Mouse (Mus musculus) left cerebral cortex, postnatal 14 days (tissue): ENCODE data around the gene C5ar1. TPM values are rescaled to one million over a fixed set of nuclear protein-coding genes. Genes with fewer than 3 reads are reported as not detected.
A peak's percentile ranks its signal among the peaks of the same experiment; 100 is the strongest.
"Not testable (repeated sequence)": the region's sequence is repeated elsewhere in the genome, so short reads cannot be mapped to it uniquely, and the experiment has no call there.

Experiments used
- DNase-seq, 2 experiments: peaks; one replicate each; pipeline ENCODE4 v3.0.0; 2021 to 2022; ENCODE audit warnings: low spot score in 2 of 2, mixed read lengths in 1 of 2
- intact Hi-C: fragments of 180-260 bp; cut with DNase I; formaldehyde crosslinking; loops from one replicate; pipeline ENCODE4 v1.15.1; 2025
- total RNA-seq, 2 experiments: library from RNA; stranded (reverse); gene quantifications; 2 replicates each; pipeline ENCODE4 v1.2.3; 2021

The C5ar1 gene
- total RNA-seq, 2 experiments from 2014 or later: 0.70 to 1.7 TPM

DNA sequence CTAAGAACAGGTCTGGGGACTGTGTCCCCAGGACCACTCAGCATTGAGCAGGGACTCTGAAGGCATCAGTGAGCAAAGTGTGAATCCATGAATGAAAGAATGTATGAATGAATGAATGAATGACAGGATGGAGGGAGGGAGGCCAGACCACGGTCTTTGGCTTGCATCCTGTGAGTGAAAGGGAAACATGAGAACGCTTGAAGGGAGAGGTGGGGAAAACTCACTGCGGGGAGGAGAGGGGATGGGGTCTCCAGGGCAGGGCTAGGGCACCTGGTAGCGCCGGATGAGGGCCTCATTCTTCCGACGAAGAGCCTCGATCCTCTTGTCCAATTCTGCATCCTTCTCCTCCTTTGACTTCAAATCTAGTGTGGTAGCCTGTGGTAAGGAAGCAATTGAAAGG lies 24.7 kb upstream of the C5ar1 start:
- intact Hi-C loops: no loop called here
- DNase-seq: no peak

DNA sequence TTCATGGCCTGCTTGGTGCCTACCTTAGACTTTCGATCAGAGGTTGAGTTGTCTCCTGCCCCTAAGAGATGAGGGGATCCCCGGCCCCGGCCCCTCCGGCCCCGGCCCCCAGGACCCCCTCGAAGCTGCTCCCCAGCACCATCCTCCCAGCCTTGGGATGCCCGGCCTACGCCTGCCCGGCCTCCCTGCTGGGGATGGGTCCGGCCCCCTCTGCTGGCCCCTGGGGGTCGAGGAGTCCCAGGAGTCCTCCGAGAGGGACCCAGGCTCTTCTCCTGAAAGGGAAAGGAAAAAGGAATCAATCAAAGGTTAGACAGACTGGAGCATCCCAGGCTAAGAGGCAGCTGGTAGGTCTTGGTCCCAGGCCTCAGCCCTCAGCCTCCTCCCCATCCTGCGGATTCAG lies 23.0 kb upstream of the C5ar1 start:
- intact Hi-C loops: no loop called here
- DNase-seq: no peak

DNA sequence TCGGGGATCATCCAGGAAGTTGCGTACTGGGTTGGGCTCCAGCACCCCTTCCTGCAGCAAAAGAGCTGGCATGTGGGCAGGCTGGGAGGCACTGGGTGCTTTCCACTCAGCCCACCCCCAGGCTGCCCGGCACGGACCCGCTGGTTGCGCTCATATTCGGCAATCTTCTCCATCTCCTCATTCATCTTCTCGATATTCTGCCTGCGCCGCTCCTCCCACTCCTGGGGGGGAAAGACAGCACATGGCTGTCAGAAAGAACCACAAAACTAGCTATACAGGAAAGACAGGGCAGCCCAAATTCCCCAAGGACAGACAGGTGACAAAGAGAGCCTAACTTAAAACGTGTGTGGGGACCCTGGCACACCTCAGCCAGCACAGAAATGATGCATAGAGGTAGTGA lies 21.4 kb upstream of the C5ar1 start:
- intact Hi-C loops: no loop called here
- no peak for DNase-seq

DNA sequence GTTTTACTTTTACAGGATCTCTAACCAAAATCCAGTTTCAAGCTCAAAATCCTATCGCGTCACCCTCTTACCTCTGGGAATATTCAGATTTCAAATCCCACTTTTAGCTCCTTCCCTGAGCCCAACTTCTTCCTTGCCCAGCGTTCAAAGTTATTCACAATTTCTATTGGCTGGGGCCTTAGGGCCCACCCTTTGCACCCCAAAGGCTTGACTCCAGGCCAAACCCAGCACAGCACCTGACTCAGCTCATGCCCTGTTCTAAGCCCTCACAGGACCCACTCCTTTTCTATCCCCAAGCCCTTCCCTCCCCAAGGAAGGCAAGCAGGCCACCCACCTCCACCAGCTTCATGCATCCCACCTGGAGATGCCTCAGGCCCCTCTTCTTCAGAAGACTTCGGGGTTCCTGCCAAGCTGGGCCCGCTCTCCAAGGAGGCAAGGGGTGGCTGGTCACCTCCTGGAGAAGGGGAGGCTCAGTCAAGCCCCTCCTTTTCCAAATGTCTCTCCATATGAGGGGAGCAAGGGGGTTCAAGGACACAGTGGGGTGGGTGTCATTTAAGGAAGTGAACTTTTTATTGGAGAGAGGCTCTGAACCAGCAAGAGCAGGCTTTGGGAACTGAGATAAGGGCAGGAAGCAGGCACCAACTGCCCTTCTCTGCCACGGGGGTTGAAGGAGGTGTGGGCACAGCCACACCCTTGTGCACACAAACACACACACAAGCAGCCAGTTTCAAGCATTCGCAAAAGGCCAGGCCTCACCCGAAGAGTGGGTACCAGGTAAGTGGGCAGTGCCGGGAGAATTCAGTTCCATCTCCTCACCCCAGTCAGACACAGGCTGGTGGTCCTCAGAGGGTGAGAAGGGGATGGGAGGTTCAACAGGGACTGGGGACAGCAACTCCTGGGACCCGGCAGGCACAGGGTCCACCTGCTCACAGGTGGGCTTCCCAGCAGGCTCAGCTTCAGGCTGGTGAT lies 15.9 kb upstream of the C5ar1 start:
- DNase-seq: no peak
- intact Hi-C loops: no loop called here

DNA sequence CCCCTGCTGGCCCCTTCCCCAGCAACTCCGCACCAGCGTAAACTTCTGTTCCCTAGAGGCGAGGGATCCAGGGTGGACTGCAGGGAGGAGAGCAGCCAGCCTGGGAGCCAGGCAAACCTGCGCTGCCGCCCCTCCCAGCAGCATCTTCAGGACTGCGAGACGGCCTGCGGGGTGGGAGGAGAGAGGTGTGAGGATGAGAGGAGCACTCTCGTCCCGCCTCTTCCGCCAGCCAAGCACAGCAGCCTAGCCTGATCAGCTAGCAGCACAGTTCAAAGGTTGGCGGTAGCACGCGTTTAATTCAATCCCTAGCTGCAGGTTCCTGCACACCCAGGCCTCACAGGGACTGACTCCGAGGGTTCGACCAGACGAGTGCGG lies 14.4 kb upstream of the C5ar1 start:
- DNase-seq: peak in 1 of 2 experiments; percentile 59
- intact Hi-C loops: no loop called here

DNA sequence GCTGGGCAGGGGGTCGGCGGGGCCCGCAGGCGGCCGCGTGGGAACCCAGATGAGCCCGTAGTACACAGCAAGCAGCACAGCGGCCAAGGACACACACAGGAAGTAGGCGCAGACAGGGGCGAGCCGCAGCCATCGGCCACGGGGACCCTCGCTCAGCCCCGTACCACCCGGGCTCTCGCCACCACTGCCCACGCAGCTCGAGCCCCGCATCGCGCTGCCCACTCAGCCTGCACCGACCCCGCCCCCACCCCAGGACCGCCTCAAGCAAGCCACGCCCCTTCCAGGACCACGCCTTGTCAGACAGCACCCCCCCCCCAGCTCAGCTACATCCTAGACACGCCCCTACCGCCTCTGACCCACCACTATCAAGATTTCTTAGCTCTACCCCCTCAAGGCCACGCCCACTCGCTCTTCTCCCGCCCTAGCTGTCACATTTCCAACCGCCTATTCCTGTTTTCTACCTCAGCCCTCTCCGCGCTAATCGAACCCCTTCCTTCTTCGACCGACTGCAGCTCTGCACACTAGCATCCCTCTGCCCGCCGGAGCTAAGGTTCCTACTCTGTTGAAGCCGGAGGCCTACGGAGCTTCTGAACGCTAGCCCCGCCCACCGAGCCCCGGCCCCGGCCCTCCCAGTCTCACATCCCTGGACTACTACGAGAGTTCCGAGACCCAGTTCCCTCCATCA lies 13.9 kb upstream of the C5ar1 start, which contains the start of gene Inafm1:
Inafm1 (minus strand) TSS at position 537 of the 685 bp plus-strand sequence.
- peak; percentile 84 to 85 for DNase-seq
- intact Hi-C loops: no loop called here

DNA sequence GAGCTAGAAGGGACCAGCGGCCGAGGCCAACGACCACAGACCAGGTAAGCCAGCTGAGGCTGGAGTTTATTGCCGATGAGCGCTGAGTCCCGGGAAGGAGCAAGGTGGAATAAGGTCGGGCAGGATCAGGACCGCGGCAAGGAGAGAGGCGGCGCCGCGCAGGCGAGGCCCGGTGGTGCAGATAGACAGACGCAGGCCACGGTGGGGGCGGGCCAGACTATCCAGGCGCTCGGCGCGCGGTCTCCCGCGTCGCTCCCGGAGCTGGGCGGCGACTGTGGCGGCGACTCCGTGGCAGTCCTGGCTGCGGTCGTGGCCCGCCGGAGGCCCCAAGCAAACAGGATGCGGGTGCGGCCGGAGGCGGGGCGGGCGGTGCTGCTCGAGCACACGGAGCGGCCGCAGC lies 13.3 kb upstream of the C5ar1 start:
- peak; percentile 74 to 75 for DNase-seq
- intact Hi-C loops: no loop called here

DNA sequence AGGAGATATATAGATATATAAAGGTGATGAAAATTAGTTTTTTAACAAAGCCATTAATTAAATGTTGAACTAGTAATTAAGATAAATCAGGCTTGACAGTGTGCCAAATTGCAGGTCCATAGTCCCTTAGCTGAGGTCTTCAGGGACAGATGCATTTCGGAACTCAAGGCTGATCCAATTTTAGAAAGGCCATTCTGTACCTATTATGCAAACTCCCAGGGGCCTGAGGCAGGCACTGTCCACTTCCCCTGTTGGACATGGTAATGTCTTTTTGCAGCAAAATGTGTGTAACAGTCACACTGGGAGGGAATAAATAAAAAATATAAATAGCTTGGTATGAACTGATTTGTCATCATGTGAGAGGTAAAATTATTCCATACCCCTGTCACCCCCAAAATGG lies 11.8 kb upstream of the C5ar1 start:
- no peak for DNase-seq

DNA sequence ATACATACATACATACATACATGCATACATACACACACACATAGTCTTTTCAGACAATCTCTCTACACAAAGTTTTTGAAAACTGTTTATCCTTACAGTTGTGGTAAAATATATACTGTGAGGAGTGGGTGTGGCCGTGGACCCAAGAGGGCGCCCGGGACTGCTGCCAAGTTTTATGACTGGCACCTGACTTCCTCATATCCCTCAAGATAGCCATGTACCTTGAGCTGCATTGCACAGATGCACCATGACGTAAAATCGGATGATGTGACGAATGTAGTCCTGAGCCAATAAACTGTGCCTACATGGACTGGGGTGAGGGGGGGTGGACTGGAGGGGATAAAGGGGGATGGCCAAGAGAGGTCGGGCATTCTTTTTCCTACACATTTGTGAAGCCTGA lies 7.3 kb upstream of the C5ar1 start:
- intact Hi-C loops, DNase-seq: not testable (repeated sequence)

More for the DNA sequence above, 11.8 kb upstream of the C5ar1 start:
- intact Hi-C loops: no loop called here

DNA sequence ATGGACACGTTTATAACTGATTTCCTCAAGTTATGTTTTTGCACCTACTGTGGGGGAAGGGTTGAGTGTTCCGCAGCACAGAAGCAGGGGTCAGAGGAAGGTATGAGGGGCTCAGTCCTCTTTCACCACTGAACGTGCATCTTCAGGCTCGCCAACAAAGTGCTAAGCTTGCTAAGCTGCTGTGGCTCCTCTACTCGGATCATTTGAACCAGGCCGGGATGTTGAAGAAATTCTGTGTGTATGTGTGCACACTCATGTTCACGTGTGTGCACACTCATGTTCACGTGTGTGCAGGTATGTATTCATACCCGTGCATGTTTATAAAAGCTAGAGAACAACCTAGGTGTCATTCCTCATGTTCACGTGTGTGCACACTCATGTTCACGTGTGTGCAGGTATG lies 6.5 kb upstream of the C5ar1 start:
- DNase-seq: no peak
- intact Hi-C loops: no loop called here

DNA sequence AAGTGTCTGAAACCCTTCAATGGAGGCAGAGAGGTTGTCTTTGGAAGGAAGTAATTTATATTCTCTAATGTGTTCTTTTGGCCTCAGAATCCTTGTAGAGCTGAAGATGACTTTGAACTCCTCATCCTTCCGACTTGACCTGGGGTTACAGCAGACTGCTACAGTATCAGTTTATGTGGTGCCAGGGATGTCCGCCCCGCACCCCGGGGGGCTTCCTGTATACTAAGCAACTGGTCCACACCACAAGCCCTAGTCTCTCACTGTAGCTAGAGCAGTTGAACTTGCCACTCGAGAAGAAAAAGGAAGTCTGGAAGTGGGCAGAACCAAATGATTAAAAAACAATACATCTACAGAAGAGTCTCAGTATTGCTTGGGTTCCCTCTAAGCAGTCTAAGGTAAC lies 4.5 kb upstream of the C5ar1 start:
- intact Hi-C loops: loop anchor here (2.0 to 5.0 kb wide), 2 partner anchors 37 to 71 kb away; no protein-coding TSS in a partner anchor
- DNase-seq: no peak

DNA sequence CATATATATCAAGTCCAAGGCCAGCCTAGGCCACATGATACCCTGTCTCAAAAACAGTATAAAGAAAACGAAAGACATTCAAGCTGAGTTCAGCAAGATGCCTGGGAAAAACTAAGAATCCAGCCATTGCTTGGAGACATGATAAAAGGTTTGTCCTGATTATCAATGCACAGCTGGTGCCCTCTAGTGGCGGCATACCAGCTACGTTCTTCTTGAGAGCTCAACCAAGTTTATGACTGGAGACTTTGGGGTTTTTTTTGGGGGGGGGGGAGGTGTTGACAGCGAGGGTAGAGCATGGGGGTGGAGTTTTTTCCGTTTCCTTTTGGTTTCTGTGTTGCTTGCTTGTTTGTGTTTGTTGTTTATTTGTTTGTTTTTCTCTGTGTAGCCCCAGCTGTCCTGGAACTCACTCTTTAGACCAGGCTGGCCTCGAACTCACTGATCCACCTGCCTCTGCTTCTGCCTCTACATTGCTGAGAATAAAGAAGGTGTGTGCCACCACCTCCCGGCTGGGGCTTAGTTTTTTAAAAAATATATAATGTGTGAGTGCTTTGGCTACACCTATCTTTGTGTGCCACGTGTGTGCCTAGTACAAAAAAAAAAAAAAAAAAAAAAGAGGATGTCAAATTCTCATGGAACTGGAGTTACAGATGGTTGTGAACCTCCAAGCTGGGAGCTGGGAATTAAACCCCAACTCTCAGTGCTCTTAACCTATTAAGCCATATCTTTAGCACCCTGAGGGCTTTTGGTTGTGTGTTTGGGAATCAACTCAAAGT lies 3.9 kb upstream of the C5ar1 start:
- peak; percentile 88 to 89 for DNase-seq
- intact Hi-C loops: loop anchor here (2.0 to 5.0 kb wide), 2 partner anchors 36 to 70 kb away; no protein-coding TSS in a partner anchor

DNA sequence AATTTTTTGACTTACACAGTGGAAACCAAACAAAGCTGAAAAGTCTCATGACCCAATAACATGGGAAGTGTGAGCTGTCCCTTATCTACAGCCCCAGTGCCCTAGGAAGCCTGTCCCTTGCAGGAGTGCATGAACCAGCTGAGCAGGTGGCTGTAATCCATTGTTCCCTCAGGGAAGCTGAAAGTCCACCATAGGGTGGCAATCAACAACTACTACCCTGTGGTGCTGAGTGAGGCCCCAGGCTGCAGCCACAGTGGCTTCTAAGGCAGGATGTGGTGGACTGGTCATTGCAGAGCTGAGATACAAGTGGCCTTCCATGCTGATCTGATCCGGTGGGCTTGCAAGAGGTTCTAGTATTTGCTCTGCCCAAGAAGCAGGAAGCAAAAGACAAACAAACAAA lies 1.8 kb upstream of the C5ar1 start:
- intact Hi-C loops: loop anchor here (5.0 kb wide), 1 partner anchor 34 kb away; no protein-coding TSS in a partner anchor
- DNase-seq: no peak

DNA sequence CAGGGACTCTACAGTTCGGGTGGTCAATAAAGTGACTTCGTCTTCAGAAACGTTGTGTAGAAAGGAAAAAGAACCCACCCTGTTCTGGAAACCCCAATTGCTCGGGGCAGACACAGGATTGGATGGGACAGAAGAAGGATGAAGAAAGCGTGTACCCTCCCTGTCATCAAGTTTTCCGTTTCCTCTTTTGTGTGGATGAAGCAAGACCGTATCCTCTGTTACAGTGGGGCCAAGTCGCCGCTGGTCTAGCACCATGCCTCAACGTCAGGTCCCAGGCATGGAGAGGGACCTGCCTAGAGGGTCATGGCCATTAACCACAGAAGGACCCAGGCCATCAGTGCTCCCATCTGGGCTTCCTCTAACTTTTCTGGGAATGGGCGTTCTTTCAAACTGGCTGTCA lies 1.5 kb downstream of the C5ar1 start:
- intact Hi-C loops: loop anchor here (10.0 kb wide), 1 partner anchor 163 kb away; the partner anchor contains the start of gene Napa

DNA sequence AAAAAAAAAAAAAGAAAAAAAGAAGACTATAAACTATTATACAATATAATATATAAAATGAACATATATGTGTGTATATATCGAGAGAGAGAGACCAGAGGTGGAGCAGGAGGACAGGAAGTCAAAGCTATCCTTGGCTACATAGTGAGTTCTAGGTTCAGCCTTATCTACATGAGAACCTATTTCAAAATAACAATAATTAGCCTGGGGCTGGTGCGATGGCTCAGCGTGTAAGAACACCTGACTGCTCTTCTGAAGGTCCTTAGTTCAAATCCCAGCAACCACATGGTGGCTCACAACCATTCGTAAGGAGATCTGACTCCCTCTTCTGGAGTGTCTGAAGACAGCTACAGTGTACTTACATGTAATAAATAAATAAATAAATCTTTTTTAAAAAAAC lies 3.4 kb downstream of the C5ar1 start:
- not testable (repeated sequence) for DNase-seq
- intact Hi-C loops: loop anchor here (10.0 kb wide), 1 partner anchor 161 kb away; the partner anchor contains the start of gene Napa

More for the DNA sequence above, 1.5 kb downstream of the C5ar1 start:
- DNase-seq: no peak

DNA sequence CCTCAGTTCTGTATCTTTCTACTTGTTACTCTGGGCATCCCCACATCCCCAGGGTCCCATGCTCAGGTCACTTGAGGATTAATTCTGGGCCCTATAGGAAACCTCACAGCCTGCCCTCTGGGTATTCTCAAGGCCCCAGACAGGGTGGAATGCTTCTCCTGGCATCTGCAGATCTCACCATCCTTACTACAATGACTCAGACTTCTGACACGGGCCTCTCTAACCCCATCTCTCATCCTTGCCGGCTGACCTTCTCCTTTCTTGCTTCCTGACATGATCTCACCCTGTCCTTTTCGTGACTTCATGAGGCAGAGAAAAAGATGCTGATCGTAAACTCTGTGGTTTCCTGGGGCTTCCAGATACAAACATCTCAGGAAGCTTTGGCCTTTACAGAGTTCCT lies 5.1 kb downstream of the C5ar1 start:
- intact Hi-C loops: loop anchor here (10.0 kb wide), 1 partner anchor 159 kb away; the partner anchor contains the start of gene Napa

DNA sequence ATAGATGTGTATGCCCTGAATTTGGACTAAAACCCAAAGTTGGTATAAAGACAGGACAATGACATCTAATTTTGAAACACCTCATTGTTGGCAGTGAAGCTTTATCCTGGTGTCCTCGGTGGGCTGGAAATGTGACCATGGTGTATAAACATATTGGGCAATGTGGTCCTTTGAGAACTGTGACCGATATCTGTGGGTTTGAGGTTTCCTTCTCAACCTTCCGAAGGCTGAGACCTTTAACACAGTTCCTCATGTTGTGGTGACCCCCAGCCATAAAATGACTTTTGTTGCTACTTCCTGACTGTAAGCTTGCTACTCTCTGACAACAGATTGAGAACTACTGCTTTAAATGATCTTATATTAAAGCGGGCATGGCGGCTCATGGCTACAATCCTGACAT lies 8.7 kb downstream of the C5ar1 start:
- no peak for DNase-seq
- intact Hi-C loops: loop anchor here (10.0 kb wide), 1 partner anchor 156 kb away; the partner anchor contains the start of gene Napa

More for the DNA sequence above, 5.1 kb downstream of the C5ar1 start:
- DNase-seq: no peak

DNA sequence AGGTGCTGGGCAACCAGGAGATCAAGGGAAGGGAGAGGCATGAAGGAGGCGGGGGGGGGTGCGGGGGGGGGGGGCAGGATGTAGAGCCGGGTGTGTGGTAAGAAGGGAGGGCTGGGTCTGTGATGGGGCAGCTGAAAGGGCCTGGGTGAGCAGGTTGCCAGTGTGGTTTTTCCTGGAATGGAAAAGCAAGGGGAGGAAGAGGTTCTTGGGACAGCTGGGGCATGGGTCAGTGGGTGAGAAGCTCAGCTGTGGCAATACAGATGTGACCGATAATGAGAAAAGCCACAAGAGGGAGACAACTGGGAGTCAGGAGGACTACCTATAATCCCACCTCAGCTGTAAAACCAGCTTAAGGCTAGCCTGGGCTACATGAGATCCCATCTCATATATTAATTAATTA lies 13.4 kb downstream of the C5ar1 start:
- DNase-seq: no peak
- intact Hi-C loops: no loop called here

DNA sequence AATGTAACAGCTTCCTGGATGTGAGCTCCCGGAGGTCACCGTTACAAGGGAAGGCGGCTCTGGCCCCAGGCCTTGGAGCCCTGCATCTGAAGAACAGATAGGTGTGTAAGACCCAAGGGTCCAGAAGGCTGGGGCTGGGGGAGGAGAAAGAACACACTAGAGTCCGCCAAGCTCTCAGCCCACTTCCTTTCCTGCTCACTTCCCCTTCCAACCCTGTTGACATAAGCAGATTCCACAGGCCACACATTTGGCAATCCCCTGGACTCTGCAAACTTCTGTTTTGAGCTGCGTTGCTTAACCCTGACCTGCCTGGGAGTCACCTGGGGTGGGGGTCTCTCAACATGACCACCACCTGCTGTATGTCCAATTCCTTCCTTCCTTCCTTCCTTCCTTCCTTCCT lies 15.3 kb downstream of the C5ar1 start, which contains the start of gene C5ar2:
C5ar2 (minus strand) TSS at position 88 of the 400 bp plus-strand sequence.
- peak in 1 of 2 experiments; percentile 19 for DNase-seq
- intact Hi-C loops: no loop called here
